Mouse (Mus musculus): ENCODE measurements around the gene Tmem54. TPM values are rescaled to one million over a fixed set of nuclear protein-coding genes. Genes with fewer than 3 reads are reported as not detected.

Tmem54 gene
- polyA plus RNA-seq, 1 experiment from 2014 or later, result 26.9 TPM

DNA sequence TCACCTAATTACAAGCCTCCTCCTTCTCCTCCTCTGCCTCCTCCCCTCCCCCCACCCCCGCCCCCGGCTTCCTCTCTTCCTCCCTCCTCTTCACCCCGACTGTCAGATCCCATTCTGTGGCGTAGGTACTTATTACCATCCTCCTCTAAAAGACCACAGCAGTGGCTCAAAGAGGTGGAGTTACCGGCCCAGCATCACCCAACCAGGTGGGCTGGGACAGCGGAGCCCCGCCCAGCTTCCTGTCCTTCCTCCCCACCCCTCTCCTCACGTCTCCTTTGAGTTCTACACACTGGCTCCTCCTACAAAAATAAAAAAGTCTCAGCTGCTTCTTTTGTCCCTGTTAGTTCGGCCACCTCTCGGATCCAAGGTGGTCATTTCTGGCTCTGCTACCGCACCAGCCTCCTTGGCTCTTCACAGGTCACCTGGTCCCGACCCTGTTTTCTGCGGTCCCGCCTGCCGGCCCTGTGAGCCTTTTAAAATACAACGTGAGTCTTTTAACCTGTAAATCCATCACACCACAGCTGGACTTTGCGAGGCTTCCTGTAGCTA lies 25.5 kb downstream of the Tmem54 start:
- no peaks in the 10 kb centered on the region for H3K36me3 ChIP-seq
- peak; percentile 52; the same call in 1 of the 2 replicates for ATAC-seq (ENCODE audit: insufficient number of reproducible peaks, low FRiP score, low TSS enrichment, low read depth)
- peaks cover 7% of the 10 kb centered on the region for H3K27me3 ChIP-seq
- WGBS, result 3% methylated on average over 17 of the region's 17 CpGs
- H3K4me3 ChIP-seq (replicated peaks), result peak overlapping the region; percentile 33
- H3K4me2 ChIP-seq (replicated peaks), result peak overlapping the region; percentile 49
- H3K9me3 ChIP-seq (replicated peaks), result no peaks in the 10 kb centered on the region
- H3K9ac ChIP-seq, result no peak overlapping the region
- H3K27ac ChIP-seq (replicated peaks), result 0 out of 2 replicates have a peak overlapping the region, but pooled peaks have one; percentile 55
- peaks cover 36% of the 10 kb centered on the region for H3K4me1 ChIP-seq

DNA sequence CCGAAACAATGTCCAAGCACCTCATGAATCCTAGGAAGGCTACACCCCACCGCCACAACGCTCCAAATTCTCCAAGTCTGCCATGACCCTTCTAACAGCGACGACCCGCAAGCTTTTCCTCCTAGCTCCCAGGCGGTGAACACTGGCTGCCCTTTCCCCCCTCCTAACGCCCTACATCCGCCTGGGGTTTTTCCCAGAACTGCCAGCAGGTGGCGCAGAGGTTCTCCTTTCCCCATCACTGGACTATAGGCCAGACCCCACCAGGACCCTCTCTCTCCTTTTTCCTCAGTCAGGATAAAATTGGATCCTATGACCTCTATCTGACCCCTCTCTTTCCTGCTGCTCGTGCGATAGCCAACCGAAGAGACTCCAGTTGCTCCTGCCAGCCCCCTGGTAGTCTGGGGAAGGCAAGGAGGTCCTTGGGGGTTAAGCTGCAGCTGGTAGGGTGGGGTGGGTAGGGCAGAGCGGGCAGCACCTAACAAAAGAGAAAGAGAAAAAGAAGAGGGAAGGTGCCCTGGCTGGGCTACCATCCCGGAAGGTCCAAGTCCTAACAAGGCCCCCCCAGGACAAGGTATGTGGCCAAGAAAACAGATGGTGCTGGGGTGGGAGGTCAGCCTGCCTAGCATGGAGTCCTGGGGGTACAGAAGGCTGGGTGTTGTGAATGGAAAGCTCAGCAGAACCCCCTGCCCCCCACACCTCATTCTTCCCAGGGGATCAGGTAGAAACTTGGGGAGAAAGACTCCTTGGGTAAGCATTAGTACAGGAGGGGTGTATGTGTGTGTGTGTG lies 29.6 kb downstream of the Tmem54 start:
- Histone ChIP-seq H3K36me3 (no peaks in the 10 kb centered on the region), H3K4me1 (peaks cover 38% of the 10 kb centered on the region), H3K27ac (replicated peaks) (no peak overlapping the region), H3K27me3 (peaks cover 21% of the 10 kb centered on the region), H3K4me3 (replicated peaks) (peak overlapping the region; percentile 56), H3K9ac (no peak overlapping the region), H3K9me3 (replicated peaks) (no peaks in the 10 kb centered on the region), H3K4me2 (replicated peaks) (peak overlapping the region; percentile 40)
- WGBS, result 12% methylated on average over 15 of the region's 15 CpGs
- ATAC-seq (ENCODE audit: insufficient number of reproducible peaks, low FRiP score, low TSS enrichment, low read depth), result no peak

DNA sequence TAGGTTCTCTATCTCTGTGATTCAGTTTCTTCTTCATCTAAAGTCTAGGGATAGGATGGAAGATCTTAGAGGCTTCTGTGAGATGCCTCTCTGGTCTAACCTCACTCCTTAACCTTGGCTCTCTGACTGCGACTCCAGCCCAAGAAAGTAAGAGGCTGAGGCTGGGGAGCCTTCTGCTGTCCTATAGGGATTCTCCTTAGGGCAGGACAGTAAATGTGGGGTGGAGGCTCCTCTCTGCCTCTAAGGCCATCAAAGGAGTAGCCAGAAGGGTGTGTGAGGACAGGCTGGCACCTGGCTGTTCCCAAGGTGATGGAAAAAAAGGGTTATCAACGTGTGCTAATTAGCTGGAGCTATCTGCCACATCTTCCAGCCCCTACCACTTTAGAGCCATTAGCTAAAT lies 30.3 kb downstream of the Tmem54 start:
- Histone ChIP-seq H3K27me3 (peaks cover 21% of the 10 kb centered on the region), H3K4me3 (replicated peaks) (peak overlapping the region; percentile 56; the same call in 1 of the 2 replicates), H3K4me1 (peaks cover 35% of the 10 kb centered on the region), H3K27ac (replicated peaks) (no peak overlapping the region), H3K9ac (no peak overlapping the region), H3K36me3 (no peaks in the 10 kb centered on the region), H3K9me3 (replicated peaks) (no peaks in the 10 kb centered on the region), H3K4me2 (replicated peaks) (no peak overlapping the region)
- no peak for ATAC-seq (ENCODE audit: insufficient number of reproducible peaks, low FRiP score, low TSS enrichment, low read depth)
- WGBS, result 61% methylated on average over 2 of the region's 2 CpGs

DNA sequence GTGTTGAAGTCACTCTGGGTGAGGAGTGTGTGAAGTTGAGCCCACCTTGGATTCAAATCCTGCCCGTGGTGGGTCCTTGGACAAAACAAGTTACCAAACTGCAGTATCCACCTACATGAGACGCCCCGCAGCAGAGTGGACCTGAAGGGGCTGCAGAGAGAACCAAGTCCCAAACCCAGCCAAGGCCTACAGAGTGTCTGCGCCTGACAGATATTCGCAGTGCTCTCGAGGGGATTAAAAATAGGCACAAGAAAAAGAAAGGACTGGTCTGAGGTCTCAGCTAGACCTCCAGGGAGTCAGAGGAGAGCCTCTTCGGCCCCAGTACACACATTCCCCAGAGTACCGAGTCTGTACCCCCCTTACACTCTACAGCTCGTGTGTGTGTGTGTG lies 30.8 kb downstream of the Tmem54 start:
- WGBS, result 37% methylated on average over 9 of the region's 9 CpGs
- peak overlapping the region; percentile 93 for H3K4me2 ChIP-seq (replicated peaks)
- peak overlapping the region; percentile 56 for H3K4me3 ChIP-seq (replicated peaks)
- ATAC-seq (ENCODE audit: insufficient number of reproducible peaks, low FRiP score, low TSS enrichment, low read depth), result no peak
- H3K27ac ChIP-seq (replicated peaks), result no peak overlapping the region
- no peaks in the 10 kb centered on the region for H3K36me3 ChIP-seq
- peaks cover 21% of the 10 kb centered on the region for H3K27me3 ChIP-seq
- no peak overlapping the region for H3K9ac ChIP-seq
- H3K4me1 ChIP-seq, result peaks cover 30% of the 10 kb centered on the region
- H3K9me3 ChIP-seq (replicated peaks), result no peaks in the 10 kb centered on the region

DNA sequence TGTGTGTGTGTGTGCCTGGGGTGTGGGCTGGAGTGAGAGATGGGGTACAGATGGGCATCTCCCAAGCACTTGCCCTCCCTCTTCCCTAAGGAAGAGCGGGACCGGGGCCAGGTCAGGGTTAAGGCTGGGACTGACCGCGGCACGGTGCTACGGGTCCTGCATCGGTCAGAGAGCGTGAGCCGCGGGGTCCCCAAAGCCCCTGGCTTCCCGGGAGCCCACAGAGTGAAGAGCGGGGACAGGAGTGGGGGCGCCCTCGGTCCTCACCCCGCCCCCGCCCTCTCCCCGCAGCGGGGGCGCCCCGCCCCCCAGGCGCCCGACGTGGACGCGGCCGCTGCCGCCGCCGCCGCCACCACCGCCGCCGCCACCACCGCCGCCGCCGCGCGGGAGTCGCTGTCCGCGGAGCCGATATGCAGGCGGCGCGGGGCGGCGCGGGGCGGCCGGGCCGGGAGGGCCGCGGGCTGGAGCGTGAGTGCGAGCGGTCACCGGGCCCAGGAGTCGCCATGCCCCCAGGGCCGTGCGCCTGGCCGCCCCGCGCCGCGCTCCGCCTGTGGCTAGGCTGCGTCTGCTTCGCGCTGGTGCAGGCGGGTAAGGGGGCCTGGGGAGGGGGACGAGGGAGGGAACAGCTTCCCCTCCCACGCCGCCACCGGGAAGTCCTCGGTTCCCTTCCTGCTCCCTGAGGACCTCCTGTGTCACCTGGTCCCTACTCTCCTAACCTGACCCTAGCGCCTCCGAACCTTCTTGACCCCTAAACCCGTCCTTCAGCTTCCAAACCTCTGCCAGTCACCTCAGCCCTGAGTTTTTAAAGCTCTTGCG lies 31.4 kb downstream of the Tmem54 start, which contains the start of gene Fndc5:
TSS of gene Fndc5 (plus strand) at position 421 of the 813 bp plus-strand sequence.
- Histone ChIP-seq H3K4me3 (replicated peaks) (peak within 1 kb of the TSS; percentile 56), H3K27me3 (peaks cover 21% of the 10 kb centered on the region), H3K4me2 (replicated peaks) (peak within 1 kb of the TSS; percentile 93), H3K9ac (peak within 1 kb of the TSS; percentile 53), H3K4me1 (peaks cover 35% of the 10 kb centered on the region), H3K9me3 (replicated peaks) (no peaks in the 10 kb centered on the region), H3K27ac (replicated peaks) (no peak within 1 kb of the TSS), H3K36me3 (no peaks in the 10 kb centered on the region)
- no peak for ATAC-seq (ENCODE audit: insufficient number of reproducible peaks, low FRiP score, low TSS enrichment, low read depth)
- 2% methylated on average over 24 of the region's 80 CpGs for WGBS

DNA sequence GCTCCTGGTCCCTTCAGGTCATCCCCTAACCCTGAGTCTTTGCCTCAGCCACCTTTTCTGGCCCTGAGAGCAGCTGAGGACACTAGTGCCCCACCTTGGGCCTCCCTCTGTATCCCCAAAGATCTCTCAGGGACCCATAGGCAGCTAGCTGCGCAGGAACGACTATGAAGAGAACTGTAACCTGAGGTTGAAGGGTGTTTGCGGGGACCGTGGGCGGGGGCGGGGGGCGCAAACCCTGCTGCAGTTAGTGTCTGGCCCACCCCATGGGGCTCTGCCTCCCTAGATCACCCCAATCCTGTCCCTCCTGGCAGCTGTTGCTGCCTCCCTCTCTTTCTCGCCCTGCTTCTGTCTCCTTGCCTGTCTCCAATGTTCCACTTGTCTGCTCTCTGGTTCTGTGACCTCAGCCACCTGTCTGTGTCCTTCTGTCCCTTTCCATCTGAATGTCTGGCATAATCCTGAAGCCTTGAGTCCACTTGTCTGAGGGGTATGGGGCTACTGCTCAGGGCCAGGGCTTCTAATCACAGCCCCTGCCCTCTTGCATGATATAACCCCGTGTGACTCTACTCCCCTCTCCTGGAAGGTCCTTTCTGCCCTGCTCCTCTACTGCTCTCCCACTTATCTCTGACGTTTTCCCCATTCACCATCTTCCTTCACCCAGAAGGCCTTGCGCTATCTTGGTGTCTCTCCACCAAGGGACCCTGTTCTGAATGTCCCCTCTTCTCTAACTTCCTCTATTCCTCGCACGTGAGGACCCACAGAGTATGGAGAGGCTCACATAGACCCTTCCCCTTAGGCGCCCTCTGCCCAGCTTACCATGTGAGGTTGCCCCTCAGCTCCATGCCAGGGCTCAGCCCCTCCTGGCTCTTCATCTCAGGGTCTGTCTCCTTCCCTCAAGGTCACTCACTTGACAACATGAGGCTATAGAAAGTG lies 32.3 kb downstream of the Tmem54 start:
- no peak overlapping the region for H3K27ac ChIP-seq (replicated peaks)
- H3K36me3 ChIP-seq, result no peaks in the 10 kb centered on the region
- no peak for ATAC-seq (ENCODE audit: insufficient number of reproducible peaks, low FRiP score, low TSS enrichment, low read depth)

DNA sequence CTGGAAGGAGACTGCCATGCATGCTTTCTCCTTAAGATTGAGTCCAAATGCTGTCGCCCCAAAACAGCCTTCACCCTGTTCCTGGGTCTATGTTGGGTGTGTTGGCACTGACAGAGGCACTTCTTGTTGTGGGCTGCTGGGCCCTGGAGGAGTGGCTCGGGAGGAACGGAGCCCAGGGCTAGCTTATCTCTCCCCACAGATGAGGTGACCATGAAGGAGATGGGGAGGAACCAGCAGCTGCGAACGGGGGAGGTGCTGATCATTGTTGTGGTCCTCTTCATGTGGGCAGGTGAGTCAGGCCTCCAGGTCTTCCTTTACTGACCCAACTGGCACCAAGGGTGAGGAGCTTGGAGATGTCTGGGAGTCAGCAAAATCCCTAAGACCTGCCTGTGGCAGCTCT lies 34.3 kb downstream of the Tmem54 start:
- no peaks in the 10 kb centered on the region for H3K9me3 ChIP-seq (replicated peaks)
- H3K9ac ChIP-seq, result no peak overlapping the region
- H3K4me1 ChIP-seq, result peaks cover 49% of the 10 kb centered on the region
- WGBS, result 83% methylated on average over 5 of the region's 5 CpGs
- H3K27me3 ChIP-seq, result peaks cover 21% of the 10 kb centered on the region
- no peak overlapping the region for H3K4me3 ChIP-seq (replicated peaks)
- H3K36me3 ChIP-seq, result no peaks in the 10 kb centered on the region
- no peak overlapping the region for H3K27ac ChIP-seq (replicated peaks)
- no peak overlapping the region for H3K4me2 ChIP-seq (replicated peaks)
- ATAC-seq (ENCODE audit: insufficient number of reproducible peaks, low FRiP score, low TSS enrichment, low read depth), result no peak

More for the DNA sequence above, 32.3 kb downstream of the Tmem54 start:
- H3K4me1 ChIP-seq, result peaks cover 43% of the 10 kb centered on the region
- H3K9me3 ChIP-seq (replicated peaks), result no peaks in the 10 kb centered on the region
- WGBS, result 48% methylated on average over 14 of the region's 14 CpGs
- H3K27me3 ChIP-seq, result peaks cover 21% of the 10 kb centered on the region
- H3K4me3 ChIP-seq (replicated peaks), result peak overlapping the region; percentile 56
- peak overlapping the region; percentile 53; the same call in 1 of the 2 replicates for H3K9ac ChIP-seq
- peak overlapping the region; percentile 93 for H3K4me2 ChIP-seq (replicated peaks)

DNA sequence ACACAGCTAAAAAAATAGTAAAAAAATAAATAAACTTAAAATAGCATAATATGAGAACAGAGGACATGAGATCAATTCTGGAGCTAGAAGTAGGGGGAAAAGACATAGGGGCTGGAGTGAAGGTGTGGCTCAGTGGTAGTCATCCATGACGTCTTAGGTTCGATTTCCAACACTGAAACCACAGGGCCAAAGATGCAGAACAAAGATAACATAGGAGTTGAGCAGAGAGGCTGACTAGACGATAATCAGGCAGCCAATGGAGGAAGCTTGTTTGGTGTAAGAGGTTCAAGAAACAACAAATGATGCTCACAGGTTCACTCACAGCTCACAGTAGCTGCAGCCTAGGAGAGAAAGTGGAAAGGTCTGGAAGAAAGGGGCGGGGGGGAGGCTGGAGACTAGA lies 35.5 kb downstream of the Tmem54 start:
- H3K9ac ChIP-seq, result no peak overlapping the region

DNA sequence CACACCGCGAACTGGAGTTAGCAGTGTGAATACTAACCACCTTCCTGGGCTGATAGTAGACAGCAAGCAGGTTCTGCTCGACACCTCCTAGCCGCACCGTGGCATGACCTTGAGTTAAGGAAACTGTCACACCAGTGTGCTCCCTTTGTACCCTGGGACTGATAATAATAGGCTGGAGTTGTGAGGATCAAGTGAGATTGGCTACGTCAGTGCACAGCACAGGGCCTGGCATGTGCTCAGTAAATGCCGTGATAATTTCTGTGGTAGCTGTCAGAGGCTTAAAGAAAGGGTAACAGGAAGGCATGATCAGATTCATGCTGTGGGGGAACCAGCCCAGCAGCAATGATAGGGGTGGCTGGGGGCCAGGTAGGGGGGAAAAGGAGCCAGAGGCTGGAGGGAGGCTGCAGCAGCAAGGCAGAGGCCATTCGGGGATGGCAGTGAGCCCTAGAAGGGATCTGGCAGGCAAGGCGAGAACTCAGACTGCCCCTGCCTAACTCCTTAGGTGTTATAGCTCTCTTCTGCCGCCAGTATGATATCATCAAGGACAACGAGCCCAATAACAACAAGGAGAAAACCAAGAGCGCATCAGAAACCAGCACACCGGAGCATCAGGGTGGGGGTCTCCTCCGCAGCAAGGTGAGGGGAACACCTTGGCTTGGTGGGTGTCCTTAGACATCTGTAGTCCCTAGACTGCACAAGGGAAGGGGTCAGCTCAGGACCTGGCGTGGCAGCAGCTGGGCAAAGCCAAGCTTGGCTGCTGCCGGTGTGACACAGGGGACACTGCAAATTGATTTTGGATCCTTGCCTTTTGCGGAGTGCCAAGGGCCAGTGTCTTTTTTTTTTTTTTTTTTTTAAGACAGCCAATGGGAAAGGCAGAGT lies 36.5 kb downstream of the Tmem54 start:
- Histone ChIP-seq H3K4me3 (replicated peaks) (no peak overlapping the region), H3K4me1 (peaks cover 47% of the 10 kb centered on the region), H3K9me3 (replicated peaks) (no peaks in the 10 kb centered on the region), H3K27me3 (peaks cover 13% of the 10 kb centered on the region; the same call in 1 of the 2 replicates), H3K9ac (no peak overlapping the region), H3K36me3 (0 out of 2 replicates have a peak, but pooled peaks cover 2% of the 10 kb centered on the region), H3K27ac (replicated peaks) (0 out of 2 replicates have a peak overlapping the region, but pooled peaks have one; percentile 28), H3K4me2 (replicated peaks) (no peak overlapping the region)
- ATAC-seq (ENCODE audit: insufficient number of reproducible peaks, low FRiP score, low TSS enrichment, low read depth), result no peak
- WGBS, result 67% methylated on average over 17 of the region's 17 CpGs

More for the DNA sequence above, 35.5 kb downstream of the Tmem54 start:
- Histone ChIP-seq H3K36me3 (no peaks in the 10 kb centered on the region), H3K27ac (replicated peaks) (no peak overlapping the region), H3K9me3 (replicated peaks) (no peaks in the 10 kb centered on the region), H3K27me3 (peaks cover 18% of the 10 kb centered on the region), H3K4me1 (peaks cover 54% of the 10 kb centered on the region), H3K4me3 (replicated peaks) (no peak overlapping the region), H3K4me2 (replicated peaks) (no peak overlapping the region)
- 79% methylated on average over 4 of the region's 4 CpGs for WGBS
- ATAC-seq (ENCODE audit: insufficient number of reproducible peaks, low FRiP score, low TSS enrichment, low read depth), result no peak
